Mouse (Mus musculus): ENCODE measurements around the gene Ppfia1. TPM values are rescaled to one million over a fixed set of nuclear protein-coding genes. Genes with fewer than 3 reads are reported as not detected.

Ppfia1 gene
- polyA plus RNA-seq, 1 experiment from 2014 or later = 21.8 TPM

GRCm38 (mm10) chr7:144549904-144550566, 3.5 kb downstream of the Ppfia1 start:
- H3K9ac ChIP-seq = no peak overlapping the region
- H3K4me2 ChIP-seq = no peak overlapping the region
- H3K27me3 ChIP-seq = no peaks in the 10 kb centered on the region
- H3K9me3 ChIP-seq (replicated peaks) = no peaks in the 10 kb centered on the region
- no peak overlapping the region for H3K4me3 ChIP-seq
- no peak overlapping the region for H3K27ac ChIP-seq
- ATAC-seq (replicated peaks; ENCODE audit: insufficient number of reproducible peaks, insufficient read depth, low FRiP score, low read depth) = no peak
- peaks cover 30% of the 10 kb centered on the region for H3K4me1 ChIP-seq (replicated peaks)
- WGBS = 93% methylated on average over 2 of the region's 2 CpGs
- peaks cover 28% of the 10 kb centered on the region for H3K36me3 ChIP-seq

- WGBS = 43% methylated on average over 3 of the region's 3 CpGs
- H3K27me3 ChIP-seq = no peaks in the 10 kb centered on the region
- no peak overlapping the region for H3K4me3 ChIP-seq
- no peaks in the 10 kb centered on the region for H3K9me3 ChIP-seq (replicated peaks)
- no peak overlapping the region for H3K9ac ChIP-seq
- ATAC-seq (replicated peaks; ENCODE audit: insufficient number of reproducible peaks, insufficient read depth, low FRiP score, low read depth) = peak; percentile 80; the same call in 1 of the 2 replicates
- peaks cover 7% of the 10 kb centered on the region; the same call in 1 of the 2 replicates for H3K4me1 ChIP-seq (replicated peaks)
- H3K4me2 ChIP-seq = peak overlapping the region; percentile 13; the same call in 1 of the 2 replicates
- H3K27ac ChIP-seq = peak overlapping the region; percentile 88
- H3K36me3 ChIP-seq = peaks cover 12% of the 10 kb centered on the region
These were observed 8.3 kb downstream of the Ppfia1 start for GRCm38 (mm10) chr7:144545231-144545630.

- WGBS = 79% methylated on average over 5 of the region's 5 CpGs
- H3K9ac ChIP-seq = no peak overlapping the region
- H3K4me3 ChIP-seq = no peak overlapping the region
- H3K36me3 ChIP-seq = no peaks in the 10 kb centered on the region
- no peak overlapping the region for H3K27ac ChIP-seq
- no peaks in the 10 kb centered on the region for H3K27me3 ChIP-seq
- no peak overlapping the region for H3K4me2 ChIP-seq
- H3K4me1 ChIP-seq (replicated peaks) = peaks cover 40% of the 10 kb centered on the region
- H3K9me3 ChIP-seq (replicated peaks) = no peaks in the 10 kb centered on the region
- ATAC-seq (replicated peaks; ENCODE audit: insufficient number of reproducible peaks, insufficient read depth, low FRiP score, low read depth) = no peak
These were observed 12.2 kb downstream of the Ppfia1 start for GRCm38 (mm10) chr7:144541351-144541750.

GRCm38 (mm10) chr7:144539146-144539545, 14.4 kb downstream of the Ppfia1 start:
- ATAC-seq (replicated peaks; ENCODE audit: insufficient number of reproducible peaks, insufficient read depth, low FRiP score, low read depth) = no peak
- Histone ChIP-seq H3K4me1 (replicated peaks) (peaks cover 45% of the 10 kb centered on the region), H3K27ac (peak overlapping the region; percentile 46; the same call in 1 of the 2 replicates), H3K4me3 (no peak overlapping the region), H3K4me2 (no peak overlapping the region), H3K9me3 (replicated peaks) (no peaks in the 10 kb centered on the region), H3K36me3 (no peaks in the 10 kb centered on the region), H3K27me3 (no peaks in the 10 kb centered on the region), H3K9ac (no peak overlapping the region)
- 51% methylated on average over 2 of the region's 2 CpGs for WGBS

GRCm38 (mm10) chr7:144538030-144538644, 15.4 kb downstream of the Ppfia1 start:
- WGBS = 71% methylated on average over 4 of the region's 4 CpGs
- peak overlapping the region; percentile 53 for H3K27ac ChIP-seq
- H3K9ac ChIP-seq = no peak overlapping the region
- no peak overlapping the region for H3K4me2 ChIP-seq
- no peak for ATAC-seq (replicated peaks; ENCODE audit: insufficient number of reproducible peaks, insufficient read depth, low FRiP score, low read depth)
- H3K9me3 ChIP-seq (replicated peaks) = no peaks in the 10 kb centered on the region
- H3K27me3 ChIP-seq = no peaks in the 10 kb centered on the region
- H3K36me3 ChIP-seq = no peaks in the 10 kb centered on the region
- peaks cover 45% of the 10 kb centered on the region for H3K4me1 ChIP-seq (replicated peaks)
- H3K4me3 ChIP-seq = no peak overlapping the region

GRCm38 (mm10) chr7:144536367-144536766, 17.2 kb downstream of the Ppfia1 start:
- Histone ChIP-seq H3K4me1 (replicated peaks) (peaks cover 52% of the 10 kb centered on the region), H3K36me3 (no peaks in the 10 kb centered on the region)
- WGBS = 75% methylated on average over 3 of the region's 3 CpGs

GRCm38 (mm10) chr7:144534773-144535172, 18.8 kb downstream of the Ppfia1 start:
- H3K4me2 ChIP-seq = no peak overlapping the region
- H3K27me3 ChIP-seq = no peaks in the 10 kb centered on the region
- peaks cover 57% of the 10 kb centered on the region for H3K4me1 ChIP-seq (replicated peaks)
- ATAC-seq (replicated peaks; ENCODE audit: insufficient number of reproducible peaks, insufficient read depth, low FRiP score, low read depth) = no peak
- H3K4me3 ChIP-seq = no peak overlapping the region
- no peaks in the 10 kb centered on the region for H3K9me3 ChIP-seq (replicated peaks)
- no peak overlapping the region for H3K27ac ChIP-seq
- 49% methylated on average over 3 of the region's 3 CpGs for WGBS
- H3K9ac ChIP-seq = no peak overlapping the region
- no peaks in the 10 kb centered on the region for H3K36me3 ChIP-seq

More at GRCm38 (mm10) chr7:144536367-144536766, 17.2 kb downstream of the Ppfia1 start:
- Histone ChIP-seq H3K27me3 (no peaks in the 10 kb centered on the region), H3K4me2 (no peak overlapping the region), H3K9ac (no peak overlapping the region), H3K9me3 (replicated peaks) (no peaks in the 10 kb centered on the region), H3K27ac (no peak overlapping the region), H3K4me3 (no peak overlapping the region)
- no peak for ATAC-seq (replicated peaks; ENCODE audit: insufficient number of reproducible peaks, insufficient read depth, low FRiP score, low read depth)

GRCm38 (mm10) chr7:144531585-144532378, 21.7 kb downstream of the Ppfia1 start:
- no peaks in the 10 kb centered on the region for H3K36me3 ChIP-seq
- H3K27ac ChIP-seq = no peak overlapping the region
- 61% methylated on average over 7 of the region's 7 CpGs for WGBS
- no peak for ATAC-seq (replicated peaks; ENCODE audit: insufficient number of reproducible peaks, insufficient read depth, low FRiP score, low read depth)
- H3K27me3 ChIP-seq = no peaks in the 10 kb centered on the region
- peaks cover 41% of the 10 kb centered on the region for H3K4me1 ChIP-seq (replicated peaks)
- no peak overlapping the region for H3K4me3 ChIP-seq
- no peak overlapping the region for H3K9ac ChIP-seq
- no peak overlapping the region for H3K4me2 ChIP-seq
- no peaks in the 10 kb centered on the region for H3K9me3 ChIP-seq (replicated peaks)

GRCm38 (mm10) chr7:144529851-144530250, 23.7 kb downstream of the Ppfia1 start:
- Histone ChIP-seq H3K27ac (no peak overlapping the region), H3K36me3 (no peaks in the 10 kb centered on the region), H3K27me3 (no peaks in the 10 kb centered on the region), H3K4me3 (no peak overlapping the region), H3K4me1 (replicated peaks) (peaks cover 31% of the 10 kb centered on the region), H3K9me3 (replicated peaks) (no peaks in the 10 kb centered on the region), H3K4me2 (no peak overlapping the region), H3K9ac (no peak overlapping the region)
- no peak for ATAC-seq (replicated peaks; ENCODE audit: insufficient number of reproducible peaks, insufficient read depth, low FRiP score, low read depth)
- 64% methylated on average over 3 of the region's 3 CpGs for WGBS

GRCm38 (mm10) chr7:144527723-144528221, 25.8 kb downstream of the Ppfia1 start:
- no peak overlapping the region for H3K9ac ChIP-seq
- no peaks in the 10 kb centered on the region for H3K9me3 ChIP-seq (replicated peaks)
- no peaks in the 10 kb centered on the region for H3K36me3 ChIP-seq
- peaks cover 33% of the 10 kb centered on the region for H3K4me1 ChIP-seq (replicated peaks)
- no peak overlapping the region for H3K4me2 ChIP-seq
- H3K27ac ChIP-seq = no peak overlapping the region
- H3K27me3 ChIP-seq = no peaks in the 10 kb centered on the region
- ATAC-seq (replicated peaks; ENCODE audit: insufficient number of reproducible peaks, insufficient read depth, low FRiP score, low read depth) = no peak
- WGBS = 48% methylated on average over 1 of the region's 1 CpGs
- no peak overlapping the region for H3K4me3 ChIP-seq

- no peak overlapping the region for H3K27ac ChIP-seq
- no peak overlapping the region for H3K9ac ChIP-seq
- H3K4me2 ChIP-seq = no peak overlapping the region
- WGBS = 44% methylated on average over 2 of the region's 2 CpGs
- no peaks in the 10 kb centered on the region for H3K9me3 ChIP-seq (replicated peaks)
- no peak for ATAC-seq (replicated peaks; ENCODE audit: insufficient number of reproducible peaks, insufficient read depth, low FRiP score, low read depth)
- no peaks in the 10 kb centered on the region for H3K27me3 ChIP-seq
- H3K36me3 ChIP-seq = no peaks in the 10 kb centered on the region
- H3K4me1 ChIP-seq (replicated peaks) = peaks cover 28% of the 10 kb centered on the region
- H3K4me3 ChIP-seq = no peak overlapping the region
These were observed 26.9 kb downstream of the Ppfia1 start for GRCm38 (mm10) chr7:144526649-144527048.
